Mouse (Mus musculus) embryonic facial prominence, embryonic 10.5 days (tissue): ENCODE measurements around the gene Mast3. TPM values are rescaled to one million over a fixed set of nuclear protein-coding genes. Genes with fewer than 3 reads are reported as not detected.
A peak's percentile ranks its signal among the peaks of the same experiment; 100 is the strongest.

ENCODE experiments used
- DNase-seq: peaks from one replicate; pipeline ENCODE4 v3.0.0-alpha.2; 2017; ENCODE audit warnings: low spot score
- H3K27ac ChIP-seq: fragments of 300-500 bp; sonication (generic); replicated peaks from 2 replicates; pipeline ENCODE4 v1.5.1; 2016; ENCODE audit warnings: mild to moderate bottlenecking
- H3K27me3 ChIP-seq: fragments of 300-500 bp; sonication (generic); replicated peaks from 2 replicates; pipeline ENCODE4 v1.6.1; 2016; ENCODE audit warnings: low read depth, mild to moderate bottlenecking; ENCODE audit not compliant: poor library complexity, severe bottlenecking
- H3K36me3 ChIP-seq: fragments of 300-500 bp; sonication (generic); replicated peaks from 2 replicates; pipeline ENCODE4 v1.6.1; 2016; ENCODE audit warnings: mild to moderate bottlenecking, moderate library complexity
- H3K4me1 ChIP-seq: fragments of 300-500 bp; sonication (generic); 2 replicates; pipeline ENCODE4 v1.6.1; 2016
- H3K4me3 ChIP-seq: fragments of 300-500 bp; sonication (generic); 2 replicates; pipeline ENCODE4 v1.5.1; 2016; ENCODE audit warnings: mild to moderate bottlenecking, moderate library complexity
- H3K9me3 ChIP-seq: fragments of 300-500 bp; sonication (generic); 2 replicates; pipeline ENCODE4 v1.6.1; 2016; ENCODE audit warnings: mild to moderate bottlenecking
- WGBS: fragments of 180-500 bp; shearing (Covaris S2); methylation state at CpG from one replicate; pipeline ENCODE4 v1.1.7; 2016; 5-methylcytosine and 5-hydroxymethylcytosine counted together
- polyA plus RNA-seq: library from polyadenylated mRNA; unstranded; fragments of >200 nt; fragmentation: Nextera tagmentation; extraction: Ambion mirVana; gene quantifications from 2 replicates; pipeline ENCODE4 v1.2.1, GENCODE M21; 2016

The Mast3 gene
- polyA plus RNA-seq, 1 experiment from 2014 or later, result 13.9 TPM

DNA sequence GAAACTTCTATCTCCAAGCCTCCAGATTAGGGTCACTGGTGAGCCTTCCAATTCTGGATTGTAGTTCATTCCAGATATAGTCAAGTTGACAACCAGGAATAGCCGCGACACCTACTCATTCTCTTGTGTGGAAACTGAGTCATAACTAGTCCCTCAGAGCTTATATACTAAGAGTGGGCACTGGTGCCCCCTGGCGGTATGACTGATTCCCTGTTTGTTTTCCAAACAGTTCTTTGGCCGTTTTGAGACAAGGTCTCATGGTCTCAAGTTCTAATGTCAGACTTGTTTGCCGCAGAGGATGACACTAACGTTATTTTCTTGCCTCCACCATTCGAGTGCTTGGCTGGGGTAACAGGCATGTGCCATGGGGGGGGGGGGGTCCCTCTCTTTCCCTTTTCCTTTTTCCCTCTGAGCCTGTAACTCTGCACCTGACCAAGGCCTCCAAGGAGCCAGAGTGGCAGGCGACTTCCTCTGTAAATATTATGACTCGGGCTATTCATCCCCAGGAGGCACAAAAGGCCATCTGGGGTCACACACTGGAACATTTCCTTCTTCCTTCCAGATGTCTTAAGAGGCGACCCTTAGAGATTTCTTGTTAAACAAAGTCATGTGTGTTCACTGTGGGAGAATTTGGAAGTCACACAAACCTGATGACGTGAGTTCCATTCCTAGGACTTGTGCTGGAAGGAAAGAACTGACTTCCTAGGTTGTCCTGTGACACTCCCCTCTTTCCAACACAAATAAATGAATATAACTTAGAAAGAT, 52.7 kb downstream of the Mast3 start:
- 24% methylated on average over 11 of the region's 11 CpGs for WGBS
- H3K36me3 ChIP-seq, result peaks cover 12% of the 10 kb centered on the region
- H3K4me3 ChIP-seq, result peak overlapping the region; percentile 38; the same call in 1 of the 2 replicates
- H3K27ac ChIP-seq, result peak overlapping the region; percentile 78; the same call in 1 of the 2 replicates
- peak; percentile 72 for DNase-seq
- no peaks in the 10 kb centered on the region for H3K9me3 ChIP-seq
- peaks cover 39% of the 10 kb centered on the region for H3K4me1 ChIP-seq
- peaks cover 51% of the 10 kb centered on the region for H3K27me3 ChIP-seq

- Histone ChIP-seq H3K9me3 (no peaks in the 10 kb centered on the region), H3K4me3 (no peak overlapping the region), H3K27me3 (peaks cover 55% of the 10 kb centered on the region), H3K27ac (no peak overlapping the region), H3K4me1 (peaks cover 33% of the 10 kb centered on the region), H3K36me3 (no peaks in the 10 kb centered on the region)
- WGBS, result 80% methylated on average over 13 of the region's 13 CpGs
- no peak for DNase-seq
Observed at GRCm38 (mm10) chr8:70750128-70750680, 54.6 kb downstream of the Mast3 start.

DNA sequence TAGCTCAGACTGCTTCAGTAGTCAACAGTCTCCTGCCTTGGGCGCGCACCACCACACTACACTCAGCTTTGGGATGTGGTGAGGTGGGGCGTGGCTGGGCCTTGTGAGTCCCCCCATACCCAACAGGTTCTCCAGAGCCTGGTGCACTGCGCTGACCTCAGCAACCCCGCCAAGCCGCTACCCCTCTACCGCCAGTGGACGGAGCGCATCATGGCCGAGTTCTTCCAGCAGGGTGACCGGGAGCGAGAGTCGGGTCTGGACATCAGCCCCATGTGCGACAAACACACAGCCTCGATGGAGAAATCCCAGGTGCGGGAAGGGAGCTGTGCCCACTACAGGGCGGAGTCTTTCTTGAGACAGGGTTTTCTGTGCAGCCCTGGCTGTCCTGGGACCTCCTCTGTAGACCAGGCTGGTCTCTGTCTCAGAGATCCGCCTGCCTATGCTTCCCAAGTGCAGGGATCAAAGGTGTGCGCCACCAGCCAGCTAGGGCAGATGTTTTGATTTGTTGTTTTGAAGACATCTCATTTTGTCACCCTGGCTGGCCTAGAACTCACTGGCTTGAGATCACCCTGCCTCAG, 55.7 kb downstream of the Mast3 start:
- 80% methylated on average over 19 of the region's 19 CpGs for WGBS
- no peaks in the 10 kb centered on the region for H3K9me3 ChIP-seq
- no peak for DNase-seq
- no peak overlapping the region for H3K27ac ChIP-seq
- no peaks in the 10 kb centered on the region for H3K36me3 ChIP-seq
- peaks cover 25% of the 10 kb centered on the region for H3K4me1 ChIP-seq
- peaks cover 62% of the 10 kb centered on the region for H3K27me3 ChIP-seq
- no peak overlapping the region for H3K4me3 ChIP-seq

DNA sequence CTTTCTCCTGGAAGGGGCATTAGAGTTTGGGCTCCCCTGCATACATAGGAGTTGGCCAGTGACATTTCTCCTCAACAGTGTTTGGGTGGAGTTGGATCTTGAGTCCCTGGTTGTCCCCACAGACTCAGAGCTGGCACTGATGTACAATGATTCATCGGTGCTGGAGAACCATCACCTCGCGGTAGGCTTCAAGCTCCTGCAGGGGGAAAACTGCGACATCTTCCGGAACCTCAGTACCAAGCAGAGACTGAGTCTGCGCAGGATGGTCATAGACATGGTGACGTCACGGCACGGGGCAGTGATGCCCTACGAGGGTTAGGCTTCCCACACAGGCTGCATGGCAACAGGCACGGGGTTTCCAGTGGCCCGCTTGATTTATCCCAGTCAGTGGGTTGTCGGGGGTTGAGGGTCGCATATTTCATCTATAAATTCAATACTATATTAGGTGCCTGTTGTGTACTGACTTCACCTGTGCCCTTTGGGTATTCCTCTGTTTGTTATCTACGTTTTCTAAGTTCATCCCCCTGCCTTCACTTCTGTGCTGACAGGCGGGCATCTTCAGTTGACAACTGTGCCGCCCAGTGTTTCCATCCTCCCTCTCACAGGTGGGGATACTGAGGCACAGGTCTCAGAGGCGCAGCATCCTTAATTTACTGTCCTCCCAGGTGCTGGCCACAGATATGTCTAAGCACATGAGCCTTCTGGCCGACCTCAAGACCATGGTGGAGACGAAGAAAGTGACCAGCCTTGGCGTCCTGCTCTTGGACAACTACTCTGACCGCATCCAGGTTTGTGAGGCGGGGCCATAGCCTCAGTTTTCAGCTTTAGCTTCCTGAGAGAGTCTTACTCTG, 56.4 kb downstream of the Mast3 start:
- Histone ChIP-seq H3K27ac (no peak overlapping the region), H3K4me1 (peaks cover 27% of the 10 kb centered on the region), H3K36me3 (no peaks in the 10 kb centered on the region), H3K9me3 (no peaks in the 10 kb centered on the region), H3K27me3 (peaks cover 69% of the 10 kb centered on the region), H3K4me3 (no peak overlapping the region)
- WGBS, result 90% methylated on average over 23 of the region's 23 CpGs
- no peak for DNase-seq

DNA sequence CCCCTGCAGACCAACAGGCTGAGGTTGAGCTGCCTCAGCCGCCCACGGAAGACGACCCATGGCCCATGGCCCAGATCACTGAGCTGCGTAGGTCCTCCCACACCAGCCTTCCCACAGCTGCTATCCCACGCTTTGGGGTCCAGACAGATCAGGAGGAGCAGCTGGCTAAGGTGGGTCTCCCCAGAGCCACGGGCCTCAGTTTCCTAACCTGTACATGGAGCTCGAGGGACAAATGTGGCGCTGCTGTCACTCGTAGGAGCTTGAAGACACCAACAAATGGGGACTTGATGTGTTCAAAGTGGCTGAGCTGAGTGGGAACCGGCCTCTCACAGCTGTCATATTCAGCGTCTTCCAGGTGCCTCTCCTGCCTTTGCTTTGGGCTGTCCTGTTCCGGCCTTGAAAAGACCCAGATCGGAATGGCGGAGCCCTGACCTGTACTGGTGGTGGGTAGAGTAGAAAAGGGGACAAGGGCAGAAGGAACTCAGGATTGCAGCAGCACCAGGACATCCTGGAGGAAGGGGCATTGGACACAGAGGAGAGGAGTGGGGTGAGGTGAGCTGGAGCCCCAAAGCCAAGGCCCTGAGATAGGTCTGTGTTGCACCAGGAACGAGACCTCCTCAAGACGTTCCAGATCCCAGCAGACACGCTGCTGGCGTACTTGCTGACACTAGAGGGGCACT, 57.5 kb downstream of the Mast3 start:
- H3K27ac ChIP-seq, result no peak overlapping the region
- H3K4me1 ChIP-seq, result peaks cover 27% of the 10 kb centered on the region
- H3K9me3 ChIP-seq, result no peaks in the 10 kb centered on the region
- no peak for DNase-seq
- no peaks in the 10 kb centered on the region for H3K36me3 ChIP-seq
- H3K27me3 ChIP-seq, result peaks cover 80% of the 10 kb centered on the region
- H3K4me3 ChIP-seq, result no peak overlapping the region
- WGBS, result 85% methylated on average over 18 of the region's 18 CpGs

- peaks cover 30% of the 10 kb centered on the region for H3K4me1 ChIP-seq
- no peaks in the 10 kb centered on the region for H3K36me3 ChIP-seq
- H3K27me3 ChIP-seq, result peaks cover 87% of the 10 kb centered on the region
- H3K27ac ChIP-seq, result no peak overlapping the region
- H3K9me3 ChIP-seq, result no peaks in the 10 kb centered on the region
- no peak for DNase-seq
- no peak overlapping the region for H3K4me3 ChIP-seq
- WGBS, result 70% methylated on average over 9 of the region's 9 CpGs
Observed at GRCm38 (mm10) chr8:70746676-70747075, 58.2 kb downstream of the Mast3 start.

DNA sequence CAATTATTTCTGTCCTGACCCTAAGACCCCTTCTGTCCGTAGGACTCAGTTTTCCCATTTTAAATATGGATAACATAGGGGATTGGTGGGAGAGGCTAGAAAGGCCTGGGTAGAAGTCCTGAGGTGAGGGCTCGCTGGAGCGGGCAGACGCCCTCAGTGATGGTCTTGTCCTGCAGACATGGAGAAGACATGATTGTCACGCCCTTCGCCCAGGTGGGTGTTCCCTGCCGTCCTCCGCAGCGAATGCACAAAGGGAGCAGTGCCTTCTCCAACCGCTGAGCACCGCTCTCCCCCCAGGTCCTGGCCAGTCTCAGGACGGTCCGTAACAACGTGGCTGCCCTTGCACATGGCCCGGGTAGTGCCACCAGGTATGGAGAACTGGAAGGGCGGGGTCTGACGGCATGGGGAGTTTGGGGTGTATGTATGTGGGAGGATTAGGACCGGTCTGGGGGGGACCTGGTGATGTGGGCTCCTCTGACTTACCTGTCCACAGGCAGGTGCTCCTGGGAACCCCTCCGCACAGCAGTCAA, 59.1 kb downstream of the Mast3 start:
- no peaks in the 10 kb centered on the region for H3K9me3 ChIP-seq
- 59% methylated on average over 19 of the region's 19 CpGs for WGBS
- H3K27me3 ChIP-seq, result peaks cover 96% of the 10 kb centered on the region
- H3K36me3 ChIP-seq, result no peaks in the 10 kb centered on the region
- H3K27ac ChIP-seq, result no peak overlapping the region
- no peak overlapping the region for H3K4me3 ChIP-seq
- H3K4me1 ChIP-seq, result peaks cover 36% of the 10 kb centered on the region
- DNase-seq, result no peak

DNA sequence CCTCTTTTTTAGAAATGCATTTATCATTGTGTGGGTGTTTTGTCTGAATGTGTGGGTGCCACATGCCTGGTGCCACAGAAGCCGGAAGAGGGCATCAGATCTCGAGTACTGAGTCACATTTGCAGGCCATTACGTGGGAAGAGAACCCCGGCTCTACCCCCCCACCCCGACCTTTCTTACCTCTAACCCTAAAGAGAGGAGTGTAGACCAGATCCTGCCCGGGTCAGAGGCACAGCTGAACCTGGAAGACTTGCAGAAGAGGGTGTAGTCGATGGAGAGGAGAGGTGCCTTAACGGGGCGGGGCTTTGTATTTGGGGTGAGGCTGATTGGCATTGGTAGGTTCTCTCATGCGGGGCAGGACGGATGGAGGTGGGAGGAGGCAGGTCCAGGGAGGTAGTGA, 60.0 kb downstream of the Mast3 start:
- Histone ChIP-seq H3K36me3 (no peaks in the 10 kb centered on the region), H3K4me3 (no peak overlapping the region), H3K27ac (no peak overlapping the region), H3K9me3 (no peaks in the 10 kb centered on the region), H3K4me1 (peaks cover 36% of the 10 kb centered on the region), H3K27me3 (peaks cover 100% of the 10 kb centered on the region)
- WGBS, result 47% methylated on average over 11 of the region's 11 CpGs
- no peak for DNase-seq

DNA sequence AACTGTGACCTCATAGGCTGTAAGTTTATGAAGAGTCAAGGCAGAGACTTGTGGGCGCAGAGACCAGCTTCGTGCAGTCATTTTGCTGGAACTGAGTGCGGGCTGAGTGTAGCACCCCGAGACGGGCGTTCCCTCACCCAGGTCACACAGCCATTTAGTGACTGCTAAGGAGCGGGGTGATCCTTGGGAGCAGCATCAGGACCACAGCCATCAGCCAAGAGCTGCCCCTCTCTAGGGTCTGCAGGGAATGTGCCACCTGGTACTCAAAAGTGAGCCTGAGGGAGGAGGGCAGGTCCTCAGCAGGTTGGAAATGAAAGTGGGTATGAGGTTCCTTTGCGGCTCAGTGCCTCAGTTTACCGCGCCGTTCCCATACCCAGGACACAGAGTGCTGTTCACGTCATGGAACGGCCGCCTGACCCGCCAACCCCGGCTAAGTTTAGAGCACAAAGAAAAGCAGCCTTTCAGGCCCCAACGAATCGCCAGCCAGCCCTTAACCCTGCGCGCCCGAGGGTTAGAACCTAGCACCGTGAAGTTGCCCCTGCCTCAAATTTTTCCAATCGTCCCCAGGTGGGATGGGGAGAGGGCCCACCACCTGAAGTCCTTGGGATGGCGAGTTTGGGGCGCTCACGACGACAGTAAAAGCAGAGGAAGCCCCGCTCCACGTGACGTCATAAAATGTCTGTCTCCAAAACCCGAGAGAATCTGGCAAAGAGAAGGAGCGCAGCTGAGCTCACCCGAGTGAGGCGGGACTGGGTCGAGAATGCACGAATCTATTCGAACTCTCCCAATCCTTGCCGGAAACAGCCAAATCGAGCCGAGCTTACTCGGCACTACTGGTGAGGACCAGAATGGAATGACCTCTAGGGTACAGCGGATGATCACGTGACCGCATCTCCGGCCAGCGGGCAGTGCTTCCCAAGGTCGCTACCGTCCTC, 60.9 kb downstream of the Mast3 start:
- Histone ChIP-seq H3K27ac (peak overlapping the region; percentile 48; the same call in 1 of the 2 replicates), H3K4me1 (peaks cover 36% of the 10 kb centered on the region), H3K9me3 (no peaks in the 10 kb centered on the region), H3K4me3 (peak overlapping the region; percentile 51), H3K36me3 (no peaks in the 10 kb centered on the region), H3K27me3 (peaks cover 92% of the 10 kb centered on the region)
- DNase-seq, result peak; percentile 45
- WGBS, result 5% methylated on average over 48 of the region's 48 CpGs

- Histone ChIP-seq H3K4me3 (peak overlapping the region; percentile 51), H3K36me3 (no peaks in the 10 kb centered on the region), H3K9me3 (no peaks in the 10 kb centered on the region), H3K27me3 (peaks cover 88% of the 10 kb centered on the region), H3K27ac (peak overlapping the region; percentile 31), H3K4me1 (peaks cover 36% of the 10 kb centered on the region)
- DNase-seq, result peak; percentile 34
- WGBS, result 2% methylated on average over 38 of the region's 38 CpGs
Observed at GRCm38 (mm10) chr8:70742981-70743655, 61.7 kb downstream of the Mast3 start.

GRCm38 (mm10) chr8:70742176-70742575, 62.7 kb downstream of the Mast3 start:
- no peaks in the 10 kb centered on the region for H3K36me3 ChIP-seq
- WGBS, result 65% methylated on average over 11 of the region's 11 CpGs
- H3K9me3 ChIP-seq, result no peaks in the 10 kb centered on the region
- no peak overlapping the region for H3K27ac ChIP-seq
- peaks cover 36% of the 10 kb centered on the region for H3K4me1 ChIP-seq
- peak; percentile 35 for DNase-seq
- H3K27me3 ChIP-seq, result peaks cover 88% of the 10 kb centered on the region
- H3K4me3 ChIP-seq, result no peak overlapping the region
